Comparison of ENCODE assay signal across 7 mouse cellular contexts in the genomic region with DNA sequence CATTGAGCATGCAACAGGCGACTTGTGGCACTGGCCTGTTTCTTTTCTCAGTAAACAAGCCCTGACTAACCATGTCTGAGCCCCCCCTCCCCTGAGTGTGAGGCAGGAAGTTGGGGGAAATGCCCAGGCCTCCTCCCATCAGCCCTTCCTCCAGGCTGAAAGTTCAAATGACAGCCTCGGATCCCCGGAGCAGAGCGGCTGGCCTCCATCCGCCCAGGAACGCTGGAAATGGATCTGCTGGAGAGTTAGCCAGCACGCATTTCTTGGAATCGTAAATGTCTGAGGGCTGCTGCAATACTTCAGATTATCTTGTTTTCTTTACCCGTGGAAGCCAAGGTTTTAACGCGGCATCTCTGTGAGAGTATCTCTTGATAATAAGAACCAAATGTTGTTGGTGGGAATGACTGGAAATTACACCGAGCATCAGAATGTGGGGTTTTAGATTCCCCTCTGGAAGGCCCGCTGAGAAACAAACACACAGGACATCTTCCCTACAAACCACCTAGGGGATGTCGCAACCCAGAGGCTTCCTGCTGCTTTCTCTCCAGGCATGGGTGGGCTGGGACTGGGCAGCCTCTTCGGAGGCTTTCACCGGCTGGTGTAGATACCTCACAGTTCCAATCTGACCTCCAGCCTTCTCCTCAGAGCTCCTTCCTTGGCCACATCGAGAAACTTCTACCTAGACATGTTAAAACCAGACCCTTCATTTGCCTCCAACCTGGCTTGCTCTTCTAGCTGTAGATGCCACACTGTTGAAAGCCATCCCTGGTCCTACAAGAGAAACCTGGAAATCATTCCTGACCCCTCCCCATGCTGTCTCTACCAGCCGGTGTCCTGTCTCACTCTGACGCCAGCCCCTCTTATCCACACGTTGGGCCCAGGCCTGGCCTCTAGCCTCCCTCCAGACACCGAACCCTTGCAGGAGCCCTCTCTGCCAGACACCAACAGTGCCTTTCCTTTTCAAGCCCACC. TPM values are rescaled to one million over a fixed set of nuclear protein-coding genes. Genes with fewer than 3 reads are reported as not detected.
DNase-seq lines count a peak whose midpoint lies in the region; ATAC-seq lines count a peak whose summit lies in the region.

No protein-coding gene starts in this region.

- no peaks in the 10 kb centered on the region for H3K27me3 ChIP-seq in embryonic facial prominence, embryonic 13.5 days
- no peaks in the 10 kb centered on the region for H3K27me3 ChIP-seq in lung, embryonic 16.5 days (ENCODE audit: control insufficient read depth, insufficient read depth, low read depth, low read length)

- no peaks in the 10 kb centered on the region for H3K9me3 ChIP-seq in embryonic facial prominence, embryonic 13.5 days
- no peaks in the 10 kb centered on the region for H3K9me3 ChIP-seq in lung, embryonic 16.5 days (ENCODE audit: control insufficient read depth, low read length)

- H3K4me2 ChIP-seq in embryonic facial prominence, embryonic 13.5 days, result 0 out of 2 replicates have a peak overlapping the region, but pooled peaks have one; percentile 3
- no peak overlapping the region for H3K4me2 ChIP-seq in lung, embryonic 16.5 days (ENCODE audit: low read depth, low read length)

- H3K4me1 ChIP-seq in embryonic facial prominence, embryonic 13.5 days, result peaks cover 56% of the 10 kb centered on the region
- peaks cover 18% of the 10 kb centered on the region for H3K4me1 ChIP-seq in lung, embryonic 16.5 days (replicated peaks; ENCODE audit: control insufficient read depth, insufficient read depth, low read length)

- peak; percentile 55 for DNase-seq in embryo, embryonic 10 days (ENCODE audit: low spot score)
- DNase-seq in heart, postnatal 36 days, result peak; percentile 54
- DNase-seq in layer of hippocampus, postnatal 25 days (ENCODE audit: extremely low spot score in 1 of 2, low spot score in 1 of 2), result no peak
- DNase-seq in left cerebral cortex, postnatal 25 days (ENCODE audit: low spot score in 2 of 2), result no peak
- no peak for DNase-seq in right cerebral cortex, postnatal 36 days (ENCODE audit: low spot score in 2 of 2)

- no peak overlapping the region for H3K9ac ChIP-seq in embryonic facial prominence, embryonic 13.5 days
- H3K9ac ChIP-seq in lung, embryonic 16.5 days (ENCODE audit: low read length), result no peak overlapping the region

- no peaks in the 10 kb centered on the region for H3K36me3 ChIP-seq in embryonic facial prominence, embryonic 13.5 days
- H3K36me3 ChIP-seq in lung, embryonic 16.5 days (ENCODE audit: control insufficient read depth, insufficient read depth, low read length), result no peaks in the 10 kb centered on the region

- WGBS in embryonic facial prominence, embryonic 13.5 days, result 27% methylated on average over 21 of the region's 21 CpGs
- 35% methylated on average over 21 of the region's 21 CpGs for WGBS in lung, embryonic 16.5 days

- no peak for ATAC-seq in embryonic facial prominence, embryonic 13.5 days (ENCODE audit: insufficient number of reproducible peaks, insufficient read depth, low FRiP score, low TSS enrichment, low read depth)
- ATAC-seq in lung, embryonic 16.5 days (ENCODE audit: low read depth), result peak; percentile 65

- peak overlapping the region; percentile 88 for H3K27ac ChIP-seq in embryonic facial prominence, embryonic 13.5 days
- peak overlapping the region; percentile 50 for H3K27ac ChIP-seq in lung, embryonic 16.5 days (ENCODE audit: low read length)

- intact Hi-C loops in heart, postnatal 36 days (cut with DNase I), result no loop called here
- intact Hi-C loops in left cerebral cortex, postnatal 25 days (cut with DNase I), result no loop called here

- no peak overlapping the region for H3K4me3 ChIP-seq in embryonic facial prominence, embryonic 13.5 days
- no peak overlapping the region for H3K4me3 ChIP-seq in lung, embryonic 16.5 days (ENCODE audit: low read length)

RNA-seq across cellular contexts. Expression of a gene that starts 31.1 kb away (rescaled TPM):
- polyA plus RNA-seq in embryonic facial prominence, embryonic 13.5 days (2015; fragmentation: Nextera tagmentation; extraction: Ambion mirVana), result 0.77 and 1.3 TPM in 2 replicates
- not detected for total RNA-seq in heart, postnatal 36 days (2021)
- 0.77 and 1.4 TPM in 2 replicates for polyA plus RNA-seq in lung, embryonic 16.5 days (2015; fragmentation: Nextera tagmentation; extraction: Ambion mirVana)
- total RNA-seq in layer of hippocampus, postnatal 25 days (2021), result under 1 TPM in 1 of 2 experiments, not detected in 1; 0.52 TPM
- not detected for total RNA-seq in left cerebral cortex, postnatal 25 days (2021)

RNA-seq across cellular contexts. Expression of a gene that starts 31.2 kb away (rescaled TPM):
- polyA plus RNA-seq in embryonic facial prominence, embryonic 13.5 days (2015; fragmentation: Nextera tagmentation; extraction: Ambion mirVana), result 0.10 and 0.27 TPM in 2 replicates
- not detected for total RNA-seq in heart, postnatal 36 days (2021)
- 0.10 and 0.16 TPM in 2 replicates for polyA plus RNA-seq in lung, embryonic 16.5 days (2015; fragmentation: Nextera tagmentation; extraction: Ambion mirVana)
- under 1 TPM in 1 of 2 experiments, not detected in 1; 0.16 TPM for total RNA-seq in layer of hippocampus, postnatal 25 days (2021)
- not detected for total RNA-seq in left cerebral cortex, postnatal 25 days (2021)

RNA-seq across cellular contexts. Expression of a gene that starts 42.8 kb away (rescaled TPM):
- 226 and 238 TPM in 2 replicates for polyA plus RNA-seq in embryonic facial prominence, embryonic 13.5 days (2015; fragmentation: Nextera tagmentation; extraction: Ambion mirVana)
- total RNA-seq in heart, postnatal 36 days (2021), result 10 to 100 TPM; 88.9 to 98.0 TPM
- polyA plus RNA-seq in lung, embryonic 16.5 days (2015; fragmentation: Nextera tagmentation; extraction: Ambion mirVana), result 214 and 237 TPM in 2 replicates
- 10 to 100 TPM; 11.3 to 13.5 TPM for total RNA-seq in layer of hippocampus, postnatal 25 days (2021)
- 10 to 100 TPM; 10.3 to 10.8 TPM for total RNA-seq in left cerebral cortex, postnatal 25 days (2021)

Comparison
In these comparisons a context has a peak if more than half of its experiments do, and no peak if none do; other contexts are left out.
1. DNase-seq: peak in embryo, embryonic 10 days (single experiment) and heart, postnatal 36 days (2 of 2); none in layer of hippocampus, postnatal 25 days (0 of 2), left cerebral cortex, postnatal 25 days (0 of 2) and right cerebral cortex, postnatal 36 days (0 of 2).
2. RNA of a gene that starts 42.8 kb away (total RNA-seq): 88.9 to 98.0 TPM in heart, postnatal 36 days; 11.3 to 13.5 TPM in layer of hippocampus, postnatal 25 days and 10.3 to 10.8 TPM in left cerebral cortex, postnatal 25 days; every median in the first group is over 4 times any median in the second.